Mouse (Mus musculus): ENCODE results near the gene Gzmk.

- TF ChIP-seq E2F4 (IDR thresholded peaks at IDR 0.05; ENCODE audit: insufficient replicate concordance, low read depth, low read length): no peak
- TF ChIP-seq EP300 (IDR thresholded peaks at IDR 0.05; ENCODE audit: low read length): no peak
- no peak for TF ChIP-seq TBP (conservative IDR thresholded peaks at IDR 0.05; ENCODE audit: low read depth, low read length)
- no peak for TF ChIP-seq CTCF (conservative IDR thresholded peaks at IDR 0.05 in 1 of 2, IDR thresholded peaks at IDR 0.05 in 1 of 2; ENCODE audit: low read depth in 2 of 2, low read length in 2 of 2)
- no peak for TF ChIP-seq CHD1 (IDR thresholded peaks at IDR 0.05; ENCODE audit: low read depth, low read length)
Observed at GRCm38 (mm10) chr13:113196808-113197674, 28.7 kb downstream of the Gzmk start.

Data from CH12.LX (cell line).